Mouse (Mus musculus): ENCODE results near the gene Gm26620. TPM values are rescaled to one million over a fixed set of nuclear protein-coding genes. Genes with fewer than 3 reads are reported as not detected.
A peak's percentile ranks its signal among the peaks of the same experiment; 100 is the strongest.

Gene Gm26620
- total and polyA plus RNA-seq, 3 experiments: 0.52 to 4.2 (median 1.9) TPM

DNA sequence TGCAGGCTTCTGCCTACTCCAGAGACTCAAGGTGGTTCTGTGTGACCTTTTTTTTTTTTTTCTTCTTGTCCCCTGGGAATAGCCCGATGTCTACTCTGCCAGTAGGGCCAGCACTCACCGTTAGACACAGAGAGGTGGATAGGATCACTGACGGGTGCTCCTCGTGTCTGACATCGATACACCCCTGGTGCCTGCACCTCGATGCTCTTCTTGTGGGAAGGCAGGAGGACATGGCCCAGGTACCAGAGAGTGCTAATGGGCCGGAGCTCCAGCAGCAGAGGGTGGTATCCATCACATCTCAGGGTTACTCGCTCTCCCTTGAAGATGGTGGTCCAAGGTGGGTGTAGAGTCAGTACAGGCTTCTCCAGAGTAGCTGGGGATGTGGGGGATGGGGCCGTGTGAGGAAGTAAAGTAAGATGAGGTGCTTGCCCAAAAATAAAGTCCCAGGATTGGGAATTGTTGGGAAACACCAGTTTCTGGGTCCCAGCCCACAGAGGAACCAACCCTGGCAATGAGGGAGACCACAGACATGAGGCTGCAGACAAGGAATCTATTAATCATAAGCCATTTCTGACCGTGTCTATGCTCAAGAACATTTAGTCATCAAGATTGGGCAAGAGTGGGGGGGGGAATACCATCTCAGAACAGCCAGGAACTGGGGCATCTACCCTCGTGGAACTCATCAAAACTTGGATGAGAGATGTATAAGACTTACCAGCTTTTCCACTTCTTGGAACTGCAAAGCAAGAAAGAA is 27.2 kb downstream of the Gm26620 start:
- Histone ChIP-seq H3K4me1 (ENCODE audit: control insufficient read depth in 1 of 2, insufficient read depth in 2 of 2) (0 out of 4 replicates have a peak, but pooled peaks cover 0 to 3% of the 10 kb centered on the region in 2 experiments), H3K9me3 (replicated peaks; ENCODE audit: low read length) (peaks cover 16% of the 10 kb centered on the region), H3K79me2 (replicated peaks; ENCODE audit: control insufficient read depth, extremely low read depth, insufficient read depth, poor library complexity, severe bottlenecking) (no peaks in the 10 kb centered on the region), H3K27ac (ENCODE audit: insufficient read depth, low read depth) (no peak overlapping the region), H3K27me3 (replicated peaks) (no peaks in the 10 kb centered on the region), H3K9ac (ENCODE audit: insufficient read depth, low read depth) (no peak overlapping the region), H3K4me3 (replicated peaks in 1 of 3; ENCODE audit: low read depth in 2 of 3, low read length in 2 of 3, poor library complexity in 1 of 3) (no peak overlapping the region), H3K4me2 (ENCODE audit: insufficient read depth, low read depth, poor library complexity, severe bottlenecking) (no peak overlapping the region), H3K36me3 (replicated peaks in 1 of 2; ENCODE audit: control insufficient read depth in 1 of 2, insufficient read depth in 1 of 2, low read length in 1 of 2) (peaks cover 0 to 12% of the 10 kb centered on the region in 2 experiments)
- TF ChIP-seq ZNF384 (IDR thresholded peaks at IDR 0.05; ENCODE audit: low read depth, low read length) (peak; percentile 48), MAZ (IDR thresholded peaks at IDR 0.05; ENCODE audit: low read depth, low read length) (no peak)
- in situ Hi-C loops (cut with MboI; ENCODE audit: low pct_ligation_motif_present, low pct_unique_long_range_greater_than_20kb, low sequenced_read_pairs): loop anchor here (5.0 kb wide), 1 partner anchor 70 kb away; no protein-coding TSS in a partner anchor
- no peak for DNase-seq (ENCODE audit: extremely low read depth)
- dilution Hi-C loops (cut with MboI; ENCODE audit: extremely low pct_ligation_motif_present, extremely low pct_unique_long_range_greater_than_20kb, low sequenced_read_pairs): no loop called here

DNA sequence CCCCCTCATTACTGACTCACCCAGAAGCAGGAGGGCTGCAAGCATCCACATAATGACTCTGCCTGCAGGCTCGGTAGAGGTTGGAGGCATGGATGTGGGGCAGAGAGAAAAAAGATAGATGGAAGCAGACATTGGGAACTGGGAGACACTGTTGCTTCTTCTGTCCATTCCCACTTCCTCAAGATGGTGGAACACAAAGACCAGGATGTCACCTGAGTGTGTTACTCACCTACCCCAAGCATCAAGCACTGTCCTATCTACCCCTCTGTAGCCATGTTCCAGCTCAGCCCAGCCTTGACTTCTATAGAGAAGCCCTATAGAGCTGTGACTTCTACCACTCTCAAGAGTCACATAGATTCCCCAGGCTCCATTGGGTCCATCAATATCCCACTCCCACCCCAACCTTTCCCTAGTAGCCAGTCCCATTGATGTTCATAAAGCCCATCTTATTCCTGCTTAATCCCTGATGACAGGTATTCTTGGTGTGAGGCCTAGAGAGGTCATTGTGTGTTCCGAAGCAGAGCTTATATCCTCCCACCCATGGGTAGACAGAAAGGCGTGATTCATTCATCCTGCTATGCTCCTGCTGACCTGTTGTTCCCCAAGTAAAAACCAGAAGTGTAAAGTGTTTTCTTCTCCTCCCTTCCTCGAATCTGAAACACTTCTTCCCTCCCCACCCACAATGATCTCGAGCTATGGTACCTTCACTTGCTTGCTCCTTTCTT is 28.2 kb downstream of the Gm26620 start, which contains the start of gene Fcrlb:
TSS of gene Fcrlb (minus strand) at position 51 of the 725 bp plus-strand sequence.
- Histone ChIP-seq H3K36me3 (replicated peaks in 1 of 2; ENCODE audit: control insufficient read depth in 1 of 2, insufficient read depth in 1 of 2, low read length in 1 of 2) (peaks cover 0 to 15% of the 10 kb centered on the region in 2 experiments), H3K9ac (ENCODE audit: insufficient read depth, low read depth) (no peak within 1 kb of the TSS), H3K4me1 (ENCODE audit: control insufficient read depth in 1 of 2, insufficient read depth in 2 of 2) (0 out of 4 replicates have a peak, but pooled peaks cover 0 to 3% of the 10 kb centered on the region in 2 experiments), H3K4me2 (ENCODE audit: insufficient read depth, low read depth, poor library complexity, severe bottlenecking) (no peak within 1 kb of the TSS), H3K27ac (ENCODE audit: insufficient read depth, low read depth) (no peak within 1 kb of the TSS), H3K79me2 (replicated peaks; ENCODE audit: control insufficient read depth, extremely low read depth, insufficient read depth, poor library complexity, severe bottlenecking) (no peaks in the 10 kb centered on the region), H3K4me3 (replicated peaks in 1 of 3; ENCODE audit: low read depth in 2 of 3, low read length in 2 of 3, poor library complexity in 1 of 3) (no peak within 1 kb of the TSS), H3K27me3 (replicated peaks) (no peaks in the 10 kb centered on the region), H3K9me3 (replicated peaks; ENCODE audit: low read length) (peaks cover 7% of the 10 kb centered on the region)
- TF ChIP-seq SIN3A (IDR thresholded peaks at IDR 0.05; ENCODE audit: low read length) (no peak), EP300 (IDR thresholded peaks at IDR 0.05; ENCODE audit: low read length) (no peak), CHD2 (IDR thresholded peaks at IDR 0.05; ENCODE audit: low read length) (no peak), JUND (conservative IDR thresholded peaks at IDR 0.05; ENCODE audit: low read depth, low read length) (no peak), RCOR1 (conservative IDR thresholded peaks at IDR 0.05; ENCODE audit: low read depth, low read length) (no peak), E2F4 (IDR thresholded peaks at IDR 0.05; ENCODE audit: insufficient replicate concordance, low read depth, low read length) (no peak), ZMIZ1 (IDR thresholded peaks at IDR 0.05; ENCODE audit: low read depth, low read length) (no peak), KAT2A (IDR thresholded peaks at IDR 0.05; ENCODE audit: insufficient replicate concordance, low read length) (no peak), GABPA (IDR thresholded peaks at IDR 0.05; ENCODE audit: insufficient replicate concordance, low read depth, low read length) (no peak), UBTF (IDR thresholded peaks at IDR 0.05; ENCODE audit: low read depth, low read length) (no peak), ZNF384 (IDR thresholded peaks at IDR 0.05; ENCODE audit: low read depth, low read length) (no peak), MAX (IDR thresholded peaks at IDR 0.05; ENCODE audit: low read length) (no peak), HCFC1 (IDR thresholded peaks at IDR 0.05; ENCODE audit: low read depth, low read length) (no peak), MAFK (IDR thresholded peaks at IDR 0.05; ENCODE audit: insufficient replicate concordance, low read length) (no peak)
- dilution Hi-C loops (cut with MboI; ENCODE audit: extremely low pct_ligation_motif_present, extremely low pct_unique_long_range_greater_than_20kb, low sequenced_read_pairs): no loop called here
- DNase-seq (ENCODE audit: extremely low read depth): no peak
- in situ Hi-C loops (cut with MboI; ENCODE audit: low pct_ligation_motif_present, low pct_unique_long_range_greater_than_20kb, low sequenced_read_pairs): loop anchor here (5.0 kb wide), 1 partner anchor 69 kb away; no protein-coding TSS in a partner anchor

All from CH12.LX (cell line).